Mouse (Mus musculus) embryonic facial prominence, embryonic 14.5 days (tissue): ENCODE results near the gene Olfr175-ps1. TPM values are rescaled to one million over a fixed set of nuclear protein-coding genes. Genes with fewer than 3 reads are reported as not detected.

Experiments
- ATAC-seq: fragments of 200-750 bp; cut with Nextera tagmentation; 2 replicates; pipeline ENCODE4 v1.8.0; 2017; ENCODE audit warnings: low read depth, moderate number of reproducible peaks, moderate TSS enrichment
- DNase-seq: peaks from one replicate; pipeline ENCODE4 v3.0.0-alpha.2; 2015; ENCODE audit warnings: low spot score
- H3K27ac ChIP-seq: fragments of 300-500 bp; sonication (generic); replicated peaks from 2 replicates; pipeline ENCODE4 v1.5.1; 2014; ENCODE audit warnings: low read depth, mild to moderate bottlenecking, low read length, moderate library complexity
- H3K27me3 ChIP-seq: fragments of 300-500 bp; sonication (generic); replicated peaks from 2 replicates; pipeline ENCODE4 v1.6.1; 2014; ENCODE audit warnings: low read length; ENCODE audit not compliant: control insufficient read depth, insufficient read depth
- H3K36me3 ChIP-seq: fragments of 300-500 bp; sonication (generic); 2 replicates; pipeline ENCODE4 v1.6.1; 2014; ENCODE audit warnings: low read length, mixed read lengths; ENCODE audit not compliant: control insufficient read depth, insufficient read depth
- H3K4me1 ChIP-seq: fragments of 300-500 bp; sonication (generic); 2 replicates; pipeline ENCODE4 v1.6.1; 2014; ENCODE audit warnings: antibody characterized with exemption, low read length; ENCODE audit not compliant: control insufficient read depth, insufficient read depth
- H3K4me2 ChIP-seq: fragments of 300-500 bp; sonication (generic); 2 replicates; pipeline ENCODE4 v1.6.1; 2014; ENCODE audit warnings: low read depth, mild to moderate bottlenecking, low read length, moderate library complexity, mixed read lengths
- H3K4me3 ChIP-seq: fragments of 300-500 bp; sonication (generic); 2 replicates; pipeline ENCODE4 v1.5.1; 2014; ENCODE audit warnings: low read depth, mild to moderate bottlenecking, low read length
- H3K9ac ChIP-seq: fragments of 300-500 bp; sonication (generic); 2 replicates; pipeline ENCODE4 v1.6.1; 2014; ENCODE audit warnings: low read depth, mild to moderate bottlenecking, low read length, moderate library complexity, mixed read lengths
- H3K9me3 ChIP-seq: fragments of 300-500 bp; sonication (generic); 2 replicates; pipeline ENCODE4 v1.6.1; 2016; ENCODE audit warnings: low read length; ENCODE audit not compliant: control insufficient read depth
- WGBS: fragments of 180-500 bp; shearing (Covaris S2); extraction: QIAGEN DNeasy Blood & Tissue Kit; methylation state at CpG from one replicate; pipeline ENCODE4 v1.1.7; 2014; 5-methylcytosine and 5-hydroxymethylcytosine counted together
- polyA plus RNA-seq: library from polyadenylated mRNA; unstranded; fragments of >200 nt; fragmentation: Nextera tagmentation; extraction: Ambion mirVana; gene quantifications from 2 replicates; pipeline ENCODE4 v1.2.1, GENCODE M21; 2014

Gene Olfr175-ps1
- polyA plus RNA-seq = not detected in 2 replicates

- ATAC-seq (no peak), DNase-seq (no peak)
- Histone ChIP-seq H3K4me1 (no peaks in the 10 kb centered on the region), H3K4me2 (no peak within 1 kb of the TSS), H3K9me3 (no peaks in the 10 kb centered on the region), H3K36me3 (no peaks in the 10 kb centered on the region), H3K4me3 (no peak within 1 kb of the TSS), H3K27me3 (no peaks in the 10 kb centered on the region), H3K9ac (no peak within 1 kb of the TSS), H3K27ac (no peak within 1 kb of the TSS)
- WGBS = 76% methylated on average over 1 of the region's 1 CpGs
Observed at GRCm38 (mm10) chr16:58826732-58827319, at the start of gene Olfr175-ps1. Olfr175-ps1 (minus strand) TSS chr16:58826782.

- DNase-seq = no peak
- Histone ChIP-seq H3K4me2 (no peak within 1 kb of the TSS), H3K9ac (no peak within 1 kb of the TSS), H3K27me3 (no peaks in the 10 kb centered on the region), H3K4me1 (no peaks in the 10 kb centered on the region), H3K9me3 (no peaks in the 10 kb centered on the region), H3K27ac (no peak within 1 kb of the TSS), H3K36me3 (no peaks in the 10 kb centered on the region), H3K4me3 (no peak within 1 kb of the TSS)
- no peak for ATAC-seq
- whole genome bisulfite sequencing = 50% methylated on average over 1 of the region's 1 CpGs
Observed at GRCm38 (mm10) chr16:58874668-58875067, 48.1 kb upstream of the Olfr175-ps1 start, which contains the start of gene Olfr177. Olfr177 (minus strand) TSS chr16:58874768.

- 85% methylated on average over 1 of the region's 1 CpGs for WGBS
Observed at GRCm38 (mm10) chr16:58861479-58861878, 34.9 kb upstream of the Olfr175-ps1 start.

GRCm38 (mm10) chr16:58860032-58860737 lies 33.6 kb upstream of the Olfr175-ps1 start:
- Histone ChIP-seq H3K4me1 (no peaks in the 10 kb centered on the region), H3K9me3 (no peaks in the 10 kb centered on the region), H3K36me3 (no peaks in the 10 kb centered on the region), H3K4me2 (no peak overlapping the region), H3K27ac (no peak overlapping the region), H3K27me3 (no peaks in the 10 kb centered on the region), H3K4me3 (no peak overlapping the region), H3K9ac (no peak overlapping the region)
- no peak for ATAC-seq
- DNase-seq = no peak
- WGBS = 89% methylated on average over 2 of the region's 2 CpGs

More at GRCm38 (mm10) chr16:58861479-58861878, 34.9 kb upstream of the Olfr175-ps1 start:
- H3K27ac ChIP-seq = no peak overlapping the region
- no peak overlapping the region for H3K9ac ChIP-seq
- H3K9me3 ChIP-seq = no peaks in the 10 kb centered on the region
- no peak overlapping the region for H3K4me2 ChIP-seq
- H3K4me3 ChIP-seq = no peak overlapping the region
- no peaks in the 10 kb centered on the region for H3K4me1 ChIP-seq
- DNase-seq (no peak), ATAC-seq (no peak)
- H3K36me3 ChIP-seq = no peaks in the 10 kb centered on the region
- no peaks in the 10 kb centered on the region for H3K27me3 ChIP-seq

- no peak within 1 kb of the TSS for H3K4me2 ChIP-seq
- no peak for DNase-seq
- H3K27me3 ChIP-seq = no peaks in the 10 kb centered on the region
- H3K4me3 ChIP-seq = no peak within 1 kb of the TSS
- H3K4me1 ChIP-seq = no peaks in the 10 kb centered on the region
- H3K27ac ChIP-seq = no peak within 1 kb of the TSS
- H3K36me3 ChIP-seq = no peaks in the 10 kb centered on the region
- 74% methylated on average over 2 of the region's 2 CpGs for WGBS
- no peak within 1 kb of the TSS for H3K9ac ChIP-seq
- no peak for ATAC-seq
- H3K9me3 ChIP-seq = no peaks in the 10 kb centered on the region
Observed at GRCm38 (mm10) chr16:58800168-58800567, 26.4 kb downstream of the Olfr175-ps1 start, which contains the start of gene Olfr173. Olfr173 (minus strand) TSS chr16:58800268.

Other genes starting within 250 kb of the Olfr175-ps1 start
- not detected in 2 replicates for gene Gm813, start 209.8 kb downstream of the Olfr175-ps1 start, polyA plus RNA-seq
- not detected in 2 replicates for gene E330017A01Rik, start 188.0 kb downstream of the Olfr175-ps1 start, polyA plus RNA-seq
- gene Cpox, start 156.5 kb downstream of the Olfr175-ps1 start, polyA plus RNA-seq = 17.2 and 18.0 TPM in 2 replicates
- gene Gpr15, start 107.7 kb downstream of the Olfr175-ps1 start, polyA plus RNA-seq = not detected in 2 replicates
- gene Cldnd1, start 98.9 kb downstream of the Olfr175-ps1 start, polyA plus RNA-seq = 134 and 148 TPM in 2 replicates
- not detected in 2 replicates for gene Olfr172, start 63.6 kb downstream of the Olfr175-ps1 start, polyA plus RNA-seq
- gene Olfr173, start 26.5 kb downstream of the Olfr175-ps1 start, polyA plus RNA-seq = not detected in 2 replicates
- gene Olfr177, start 48.0 kb upstream of the Olfr175-ps1 start, polyA plus RNA-seq = not detected in 2 replicates
- gene Olfr178, start 65.3 kb upstream of the Olfr175-ps1 start, polyA plus RNA-seq = not detected in 2 replicates
- not detected in 2 replicates for gene Olfr181, start 102.0 kb upstream of the Olfr175-ps1 start, polyA plus RNA-seq
- gene Olfr180, start 102.6 kb upstream of the Olfr175-ps1 start, polyA plus RNA-seq = not detected in 2 replicates
- not detected in 2 replicates for gene Olfr183, start 168.6 kb upstream of the Olfr175-ps1 start, polyA plus RNA-seq
- gene Olfr186, start 203.5 kb upstream of the Olfr175-ps1 start, polyA plus RNA-seq = not detected in 2 replicates
- not detected in 2 replicates for gene Olfr187, start 213.0 kb upstream of the Olfr175-ps1 start, polyA plus RNA-seq